Mouse (Mus musculus): ENCODE measurements around the gene Med18.
"Not testable (repeated sequence)": the region's sequence is repeated elsewhere in the genome, so short reads cannot be mapped to it uniquely, and the experiment has no call there.

Gene Med18

DNA sequence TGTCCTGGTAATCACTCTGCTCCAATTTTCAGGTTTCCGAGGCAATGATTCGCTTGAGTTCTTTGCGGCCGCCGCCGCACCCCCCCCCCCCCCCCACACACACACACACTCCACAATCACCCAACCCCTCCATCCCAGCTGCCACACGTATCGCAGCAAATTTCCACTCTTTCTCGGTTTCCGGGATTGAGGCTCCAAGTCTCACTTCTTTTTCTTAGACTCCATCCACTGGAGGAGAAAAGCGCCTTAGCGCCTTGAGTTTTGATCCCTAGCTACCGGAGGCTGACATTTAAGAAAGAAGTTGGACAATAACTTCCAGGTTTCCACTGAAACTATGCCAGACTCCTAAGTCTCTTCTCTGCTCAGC lies 42.2 kb downstream of the Med18 start:
- DNase-seq (ENCODE audit: low spot score), result no peak

DNA sequence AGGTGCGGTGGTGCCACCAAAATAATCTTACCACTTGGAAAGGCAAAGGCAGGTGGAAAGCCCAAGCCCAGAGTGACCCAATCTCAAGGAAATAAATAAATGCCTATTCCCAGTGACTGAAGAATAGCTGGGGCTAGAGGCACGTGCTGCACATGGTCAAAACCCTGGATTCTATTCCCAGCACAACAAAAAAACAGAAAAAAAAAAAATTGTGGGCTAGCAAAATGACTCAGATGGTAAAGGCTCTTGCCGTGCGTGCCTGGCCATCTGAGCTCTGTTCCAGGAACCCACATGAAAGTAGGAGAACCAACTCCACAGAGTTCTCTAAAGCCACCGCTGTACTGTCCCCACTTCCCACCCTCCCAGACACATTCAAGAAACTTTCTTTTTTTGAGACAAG lies 43.2 kb downstream of the Med18 start:
- no peak for DNase-seq (ENCODE audit: low spot score)

DNA sequence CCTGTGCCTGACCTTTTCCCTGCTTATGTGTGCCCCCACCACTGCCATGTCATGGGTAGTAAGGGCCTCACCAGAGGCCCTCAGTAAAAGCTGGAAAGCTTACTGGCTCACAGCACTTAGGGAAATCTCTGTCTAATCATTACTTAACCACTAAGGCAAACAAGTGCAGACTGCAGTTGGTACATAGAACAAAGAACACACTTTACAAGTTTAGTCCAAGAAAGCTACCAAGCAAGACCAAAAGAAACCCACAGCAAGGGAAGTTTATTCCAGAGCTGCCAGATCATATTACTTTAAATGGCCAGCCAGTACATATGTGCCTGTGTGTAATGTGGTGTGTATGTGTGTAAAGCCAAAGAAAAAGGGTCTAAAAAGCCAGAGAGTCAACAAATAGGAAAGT lies 47.8 kb downstream of the Med18 start:
- no peak for DNase-seq (ENCODE audit: low spot score)

DNA sequence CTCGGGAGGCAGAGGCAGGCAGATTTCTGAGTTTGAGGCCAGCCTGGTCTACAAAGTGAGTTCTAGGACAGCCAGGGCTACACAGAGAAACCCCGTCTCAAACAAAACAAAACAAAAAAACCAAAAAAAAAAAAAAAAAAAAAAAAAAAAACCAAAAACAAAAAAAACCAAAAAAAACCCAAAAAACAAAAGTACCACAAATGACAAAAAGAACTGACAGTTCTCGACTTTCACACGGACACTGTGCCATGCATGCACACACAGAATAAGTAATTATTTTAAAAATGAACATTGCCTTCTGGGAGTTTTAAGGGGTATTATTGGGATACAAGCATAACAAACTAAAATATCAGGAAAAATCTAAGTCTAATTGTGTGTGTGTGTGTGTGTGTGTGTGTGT lies 50.5 kb downstream of the Med18 start:
- DNase-seq (ENCODE audit: low spot score), result not testable (repeated sequence)

DNA sequence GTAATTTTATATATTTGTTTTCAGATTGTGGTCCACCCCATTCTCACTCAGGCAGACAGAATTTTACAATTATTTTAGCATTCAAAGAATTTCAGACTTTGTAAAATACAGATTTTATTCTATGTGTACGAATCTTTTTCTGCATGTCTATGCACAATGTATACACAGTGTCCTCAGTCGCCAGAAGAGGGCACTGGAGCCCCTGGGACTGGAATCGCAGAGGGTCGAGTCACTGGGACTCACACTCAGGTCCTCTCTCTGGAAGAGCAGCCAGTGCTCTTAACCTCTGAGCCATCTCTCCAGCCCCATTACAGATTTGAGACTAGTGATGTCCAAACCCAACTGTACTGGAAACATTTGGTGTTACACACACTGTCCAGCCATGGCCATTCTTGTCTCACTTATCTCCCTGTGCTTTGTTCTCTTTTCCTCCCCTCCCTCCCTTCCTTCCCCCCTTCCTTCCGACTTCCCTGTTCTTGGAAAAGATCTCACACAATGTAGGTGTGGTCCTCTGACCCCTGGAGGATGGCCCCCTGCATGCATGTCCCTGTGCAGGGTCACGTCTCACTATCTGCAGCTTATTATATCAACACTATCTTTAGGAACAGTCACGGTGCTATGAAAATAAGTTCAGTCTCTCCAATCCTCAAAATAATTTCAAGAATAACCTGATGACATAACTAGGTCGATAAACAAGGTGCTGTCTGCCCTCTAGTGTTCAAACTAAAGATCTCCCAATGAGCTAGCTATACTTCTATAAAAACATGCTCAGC lies 52.2 kb downstream of the Med18 start:
- no peak for DNase-seq (ENCODE audit: low spot score)

DNA sequence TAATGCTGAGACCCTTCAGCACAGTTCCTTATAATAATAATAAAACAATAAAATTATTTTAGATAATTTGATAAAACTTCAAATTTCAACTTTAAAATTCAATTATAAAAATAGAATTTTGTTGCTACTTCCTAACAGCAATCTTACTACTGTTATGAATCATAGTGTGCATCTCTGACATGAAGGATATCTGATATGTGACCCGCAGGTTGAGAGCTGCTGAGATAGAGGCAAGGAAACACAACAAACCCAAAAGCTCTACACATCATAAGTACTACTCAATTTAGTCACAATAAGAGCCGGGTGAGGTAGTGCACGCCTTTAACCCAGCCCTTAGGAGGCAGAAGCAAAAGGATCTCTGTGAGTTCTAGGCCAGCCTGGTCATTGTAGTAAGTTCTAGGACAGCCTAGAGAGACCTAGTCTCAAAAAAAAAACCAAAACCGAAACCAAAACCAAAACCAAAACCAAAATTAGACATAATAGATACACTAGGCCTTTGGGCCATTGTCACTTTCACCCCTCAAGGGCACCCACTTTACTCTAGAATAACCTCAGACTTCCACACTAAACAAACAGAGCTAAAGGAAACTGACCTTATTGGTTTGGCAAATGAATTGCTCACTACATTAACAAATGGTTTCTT lies 54.0 kb downstream of the Med18 start:
- DNase-seq (ENCODE audit: low spot score), result no peak
